Mouse (Mus musculus): ENCODE measurements at regions not wholly inside any gene's neighbourhood (a gene's known extent, or its start where the extent isn't known, plus 50 kb on each side); places are given as distances from the start of the nearest gene placed in this dataset.

- Histone ChIP-seq H3K27ac (ENCODE audit: insufficient read depth, low read length) (no peak overlapping the region), H3K9me3 (replicated peaks; ENCODE audit: control insufficient read depth, insufficient read depth, low read length, poor library complexity, severe bottlenecking) (no peaks in the 10 kb centered on the region), H3K4me1 (ENCODE audit: control insufficient read depth, insufficient read depth, low read length) (no peaks in the 10 kb centered on the region), H3K36me3 (ENCODE audit: control insufficient read depth, insufficient read depth, low read length, poor library complexity, severe bottlenecking) (no peaks in the 10 kb centered on the region), H3K27me3 (ENCODE audit: control insufficient read depth, insufficient read depth, low read length, poor library complexity, severe bottlenecking) (no peaks in the 10 kb centered on the region), H3K9ac (ENCODE audit: low read depth, poor library complexity, severe bottlenecking) (no peak overlapping the region), H3K4me3 (ENCODE audit: low read depth, low read length) (no peak overlapping the region)
- TF ChIP-seq POLR2A (IDR thresholded peaks at IDR 0.05; ENCODE audit: insufficient read depth, low read length): no peak
- TF ChIP-seq EP300 (IDR thresholded peaks at IDR 0.05; ENCODE audit: insufficient read depth, low read depth, low read length): no peak
- no peak for TF ChIP-seq CTCF (IDR thresholded peaks at IDR 0.05; ENCODE audit: low read depth, low read length)
Observed at GRCm38 (mm10) chr7:63341716-63342115, 102.8 kb upstream of the Otud7a start.

- Histone ChIP-seq H3K36me3 (ENCODE audit: control insufficient read depth, insufficient read depth, low read length, poor library complexity, severe bottlenecking) (no peaks in the 10 kb centered on the region), H3K9me3 (replicated peaks; ENCODE audit: control insufficient read depth, insufficient read depth, low read length, poor library complexity, severe bottlenecking) (no peaks in the 10 kb centered on the region), H3K27ac (ENCODE audit: insufficient read depth, low read length) (no peak overlapping the region), H3K4me1 (ENCODE audit: control insufficient read depth, insufficient read depth, low read length) (no peaks in the 10 kb centered on the region), H3K4me3 (ENCODE audit: low read depth, low read length) (no peak overlapping the region), H3K27me3 (ENCODE audit: control insufficient read depth, insufficient read depth, low read length, poor library complexity, severe bottlenecking) (no peaks in the 10 kb centered on the region), H3K9ac (ENCODE audit: low read depth, poor library complexity, severe bottlenecking) (no peak overlapping the region)
- TF ChIP-seq EP300 (IDR thresholded peaks at IDR 0.05; ENCODE audit: insufficient read depth, low read depth, low read length) (no peak), CTCF (IDR thresholded peaks at IDR 0.05; ENCODE audit: low read depth, low read length) (peak; percentile 73), POLR2A (IDR thresholded peaks at IDR 0.05; ENCODE audit: insufficient read depth, low read length) (no peak)
Observed at GRCm38 (mm10) chr7:63345671-63346392, 98.7 kb upstream of the Otud7a start.

GRCm38 (mm10) chr7:63346393-63346730 lies 98.2 kb upstream of the Otud7a start:
- H3K4me1 ChIP-seq (ENCODE audit: control insufficient read depth, insufficient read depth, low read length): no peaks in the 10 kb centered on the region
- no peaks in the 10 kb centered on the region for H3K27me3 ChIP-seq (ENCODE audit: control insufficient read depth, insufficient read depth, low read length, poor library complexity, severe bottlenecking)
- TF ChIP-seq POLR2A (IDR thresholded peaks at IDR 0.05; ENCODE audit: insufficient read depth, low read length) (no peak), CTCF (IDR thresholded peaks at IDR 0.05; ENCODE audit: low read depth, low read length) (no peak)
- no peak overlapping the region for H3K27ac ChIP-seq (ENCODE audit: insufficient read depth, low read length)
- no peaks in the 10 kb centered on the region for H3K9me3 ChIP-seq (replicated peaks; ENCODE audit: control insufficient read depth, insufficient read depth, low read length, poor library complexity, severe bottlenecking)
- H3K36me3 ChIP-seq (ENCODE audit: control insufficient read depth, insufficient read depth, low read length, poor library complexity, severe bottlenecking): no peaks in the 10 kb centered on the region
- H3K4me3 ChIP-seq (ENCODE audit: low read depth, low read length): no peak overlapping the region
- no peak overlapping the region for H3K9ac ChIP-seq (ENCODE audit: low read depth, poor library complexity, severe bottlenecking)
